Mouse (Mus musculus) neural tube, embryonic 15.5 days (tissue): ENCODE results near the gene Glb1. TPM values are rescaled to one million over a fixed set of nuclear protein-coding genes. Genes with fewer than 3 reads are reported as not detected.

Experiments
- ATAC-seq: fragments of 200-750 bp; cut with Nextera tagmentation; 2 replicates; pipeline ENCODE4 v1.8.0; 2017; ENCODE audit warnings: mild to moderate bottlenecking, moderate TSS enrichment, moderate library complexity; ENCODE audit not compliant: low FRiP score
- H3K27ac ChIP-seq: fragments of 300-500 bp; sonication (generic); replicated peaks from 2 replicates; pipeline ENCODE4 v1.5.1; 2015; ENCODE audit warnings: mild to moderate bottlenecking, inconsistent platforms
- H3K27me3 ChIP-seq: fragments of 300-500 bp; sonication (generic); replicated peaks from 2 replicates; pipeline ENCODE4 v1.6.1; 2015; ENCODE audit warnings: inconsistent platforms
- H3K36me3 ChIP-seq: fragments of 300-500 bp; sonication (generic); 2 replicates; pipeline ENCODE4 v1.6.1; 2015; ENCODE audit warnings: inconsistent platforms
- H3K4me1 ChIP-seq: fragments of 300-500 bp; sonication (generic); 2 replicates; pipeline ENCODE4 v1.6.1; 2015; ENCODE audit warnings: inconsistent platforms
- H3K4me2 ChIP-seq: fragments of 300-500 bp; sonication (generic); 2 replicates; pipeline ENCODE4 v1.6.1; 2015; ENCODE audit warnings: inconsistent platforms, mild to moderate bottlenecking, moderate library complexity
- H3K4me3 ChIP-seq: fragments of 300-500 bp; sonication (generic); replicated peaks from 2 replicates; pipeline ENCODE4 v1.5.1; 2015; ENCODE audit warnings: mild to moderate bottlenecking, inconsistent platforms
- H3K9ac ChIP-seq: fragments of 300-500 bp; sonication (generic); replicated peaks from 2 replicates; pipeline ENCODE4 v1.6.1; 2015; ENCODE audit warnings: mild to moderate bottlenecking, inconsistent platforms
- H3K9me3 ChIP-seq: fragments of 300-500 bp; sonication (generic); replicated peaks from 2 replicates; pipeline ENCODE4 v1.6.1; 2016; ENCODE audit warnings: inconsistent platforms
- WGBS: fragments of 180-500 bp; shearing (Covaris S2); methylation state at CpG from one replicate; pipeline ENCODE4 v1.1.7; 2015; ENCODE audit warnings: mixed read lengths; 5-methylcytosine and 5-hydroxymethylcytosine counted together
- polyA plus RNA-seq: library from polyadenylated mRNA; unstranded; fragments of >200 nt; fragmentation: Nextera tagmentation; extraction: Ambion mirVana; gene quantifications from 2 replicates; pipeline ENCODE4 v1.2.1, GENCODE M21; 2015

The Glb1 gene
- polyA plus RNA-seq, 1 experiment from 2014 or later: 30.9 TPM

GRCm38 (mm10) chr9:114421045-114421444 lies 20.2 kb downstream of the Glb1 start:
- Histone ChIP-seq H3K4me2 (no peak overlapping the region), H3K36me3 (peaks cover 8% of the 10 kb centered on the region), H3K4me1 (no peaks in the 10 kb centered on the region), H3K9me3 (no peaks in the 10 kb centered on the region), H3K27ac (no peak overlapping the region), H3K27me3 (no peaks in the 10 kb centered on the region), H3K4me3 (no peak overlapping the region), H3K9ac (no peak overlapping the region)
- ATAC-seq: no peak
- 69% methylated on average over 3 of the region's 3 CpGs for WGBS

- Histone ChIP-seq H3K36me3 (peaks cover 9% of the 10 kb centered on the region), H3K9me3 (no peaks in the 10 kb centered on the region), H3K4me1 (no peaks in the 10 kb centered on the region), H3K27me3 (no peaks in the 10 kb centered on the region), H3K4me2 (no peak overlapping the region), H3K9ac (no peak overlapping the region), H3K27ac (no peak overlapping the region), H3K4me3 (no peak overlapping the region)
- 97% methylated on average over 7 of the region's 7 CpGs for WGBS
- ATAC-seq: no peak
Measured at GRCm38 (mm10) chr9:114421797-114422196, 20.9 kb downstream of the Glb1 start.

- no peaks in the 10 kb centered on the region for H3K4me1 ChIP-seq
- 99% methylated on average over 5 of the region's 5 CpGs for WGBS
Measured at GRCm38 (mm10) chr9:114425576-114425975, 24.7 kb downstream of the Glb1 start.

GRCm38 (mm10) chr9:114426201-114426600 lies 25.3 kb downstream of the Glb1 start:
- Histone ChIP-seq H3K4me3 (no peak overlapping the region), H3K27me3 (no peaks in the 10 kb centered on the region), H3K9me3 (no peaks in the 10 kb centered on the region), H3K4me2 (no peak overlapping the region), H3K9ac (no peak overlapping the region), H3K36me3 (peaks cover 18% of the 10 kb centered on the region), H3K27ac (no peak overlapping the region), H3K4me1 (no peaks in the 10 kb centered on the region)
- ATAC-seq: no peak
- 96% methylated on average over 5 of the region's 5 CpGs for WGBS

More at GRCm38 (mm10) chr9:114425576-114425975, 24.7 kb downstream of the Glb1 start:
- peaks cover 13% of the 10 kb centered on the region for H3K36me3 ChIP-seq
- no peak overlapping the region for H3K4me3 ChIP-seq
- no peaks in the 10 kb centered on the region for H3K27me3 ChIP-seq
- H3K9ac ChIP-seq: no peak overlapping the region
- no peak for ATAC-seq
- H3K9me3 ChIP-seq: no peaks in the 10 kb centered on the region
- no peak overlapping the region for H3K27ac ChIP-seq
- H3K4me2 ChIP-seq: no peak overlapping the region

- H3K9ac ChIP-seq: no peak overlapping the region
- H3K4me3 ChIP-seq: no peak overlapping the region
- no peak overlapping the region for H3K4me2 ChIP-seq
- 92% methylated on average over 8 of the region's 8 CpGs for WGBS
- no peaks in the 10 kb centered on the region for H3K27me3 ChIP-seq
- no peak for ATAC-seq
- no peaks in the 10 kb centered on the region for H3K4me1 ChIP-seq
- H3K36me3 ChIP-seq: peaks cover 21% of the 10 kb centered on the region
- H3K9me3 ChIP-seq: no peaks in the 10 kb centered on the region
- H3K27ac ChIP-seq: no peak overlapping the region
Measured at GRCm38 (mm10) chr9:114427425-114427824, 26.5 kb downstream of the Glb1 start.

- Histone ChIP-seq H3K27me3 (no peaks in the 10 kb centered on the region), H3K36me3 (peaks cover 21% of the 10 kb centered on the region), H3K9ac (no peak overlapping the region), H3K4me2 (no peak overlapping the region), H3K4me3 (no peak overlapping the region), H3K27ac (no peak overlapping the region), H3K4me1 (no peaks in the 10 kb centered on the region), H3K9me3 (no peaks in the 10 kb centered on the region)
- ATAC-seq: no peak
- 89% methylated on average over 12 of the region's 12 CpGs for WGBS
Measured at GRCm38 (mm10) chr9:114428103-114428834, 27.4 kb downstream of the Glb1 start.

GRCm38 (mm10) chr9:114435668-114436067 lies 34.8 kb downstream of the Glb1 start:
- no peak overlapping the region for H3K4me2 ChIP-seq
- 81% methylated on average over 2 of the region's 2 CpGs for WGBS
- no peak for ATAC-seq
- H3K27ac ChIP-seq: no peak overlapping the region
- no peaks in the 10 kb centered on the region for H3K4me1 ChIP-seq
- no peak overlapping the region for H3K9ac ChIP-seq
- H3K36me3 ChIP-seq: peaks cover 31% of the 10 kb centered on the region
- no peak overlapping the region for H3K4me3 ChIP-seq
- H3K9me3 ChIP-seq: peaks cover 8% of the 10 kb centered on the region; the same call in 1 of the 2 replicates
- H3K27me3 ChIP-seq: no peaks in the 10 kb centered on the region

- peaks cover 22% of the 10 kb centered on the region for H3K36me3 ChIP-seq
- WGBS: 91% methylated on average over 10 of the region's 10 CpGs
- no peak overlapping the region for H3K9ac ChIP-seq
- H3K27me3 ChIP-seq: no peaks in the 10 kb centered on the region
- H3K4me3 ChIP-seq: no peak overlapping the region
- ATAC-seq: no peak
- no peak overlapping the region for H3K4me2 ChIP-seq
- no peak overlapping the region for H3K27ac ChIP-seq
- no peaks in the 10 kb centered on the region for H3K4me1 ChIP-seq
- H3K9me3 ChIP-seq: peaks cover 8% of the 10 kb centered on the region; the same call in 1 of the 2 replicates
Measured at GRCm38 (mm10) chr9:114440548-114440947, 39.7 kb downstream of the Glb1 start.

GRCm38 (mm10) chr9:114442225-114442624 lies 41.3 kb downstream of the Glb1 start:
- no peak overlapping the region for H3K27ac ChIP-seq
- 92% methylated on average over 9 of the region's 9 CpGs for WGBS
- peaks cover 11% of the 10 kb centered on the region for H3K36me3 ChIP-seq
- no peaks in the 10 kb centered on the region for H3K9me3 ChIP-seq
- no peak overlapping the region for H3K4me3 ChIP-seq
- H3K4me1 ChIP-seq: no peaks in the 10 kb centered on the region
- H3K27me3 ChIP-seq: no peaks in the 10 kb centered on the region
- no peak for ATAC-seq
- no peak overlapping the region for H3K9ac ChIP-seq
- no peak overlapping the region for H3K4me2 ChIP-seq

GRCm38 (mm10) chr9:114442893-114443292 lies 42.0 kb downstream of the Glb1 start:
- no peak overlapping the region for H3K27ac ChIP-seq
- H3K36me3 ChIP-seq: peaks cover 8% of the 10 kb centered on the region; the same call in 1 of the 2 replicates
- no peaks in the 10 kb centered on the region for H3K27me3 ChIP-seq
- no peak for ATAC-seq
- no peaks in the 10 kb centered on the region for H3K9me3 ChIP-seq
- H3K4me2 ChIP-seq: no peak overlapping the region
- no peak overlapping the region for H3K9ac ChIP-seq
- H3K4me3 ChIP-seq: no peak overlapping the region
- WGBS: 86% methylated on average over 9 of the region's 9 CpGs
- H3K4me1 ChIP-seq: no peaks in the 10 kb centered on the region

- Histone ChIP-seq H3K4me1 (no peaks in the 10 kb centered on the region), H3K27me3 (no peaks in the 10 kb centered on the region), H3K4me3 (no peak overlapping the region), H3K4me2 (no peak overlapping the region), H3K27ac (no peak overlapping the region), H3K9ac (no peak overlapping the region), H3K9me3 (no peaks in the 10 kb centered on the region), H3K36me3 (0 out of 2 replicates have a peak, but pooled peaks cover 7% of the 10 kb centered on the region)
- ATAC-seq: no peak
- WGBS: 90% methylated on average over 8 of the region's 8 CpGs
Measured at GRCm38 (mm10) chr9:114443351-114443750, 42.5 kb downstream of the Glb1 start.

- Histone ChIP-seq H3K27ac (no peak overlapping the region), H3K9me3 (no peaks in the 10 kb centered on the region), H3K4me2 (no peak overlapping the region), H3K27me3 (no peaks in the 10 kb centered on the region), H3K9ac (no peak overlapping the region), H3K36me3 (peaks cover 8% of the 10 kb centered on the region; the same call in 1 of the 2 replicates), H3K4me1 (no peaks in the 10 kb centered on the region), H3K4me3 (no peak overlapping the region)
- ATAC-seq: no peak
- 92% methylated on average over 8 of the region's 8 CpGs for WGBS
Measured at GRCm38 (mm10) chr9:114446887-114447286, 46.0 kb downstream of the Glb1 start.
